Mouse (Mus musculus) small intestine, adult 2 months (tissue): ENCODE results near the gene Clcc1.

Source experiments
- CTCF ChIP-seq: fragments of 200-500 bp; IDR thresholded peaks from 2 replicates; pipeline ENCODE4 v1.5.1; 2012; ENCODE audit warnings: low read depth, mild to moderate bottlenecking, control low read depth, inconsistent platforms, low read length, moderate library complexity, mixed read lengths; ENCODE audit not compliant: insufficient replicate concordance, insufficient read length; ENCODE audit errors: extremely low read depth
- POLR2A ChIP-seq: fragments of 200-500 bp; IDR thresholded peaks from 2 replicates; pipeline ENCODE4 v1.6.1; 2012; ENCODE audit warnings: low read depth, mild to moderate bottlenecking, control low read depth, inconsistent platforms, low read length, moderate library complexity

- TF ChIP-seq CTCF (no peak), POLR2A (no peak)
Measured at GRCm38 (mm10) chr3:108689015-108689441, 35.3 kb downstream of the Clcc1 start.
